Mouse (Mus musculus) right cerebral cortex, postnatal 25 days (tissue): ENCODE measurements at regions not wholly inside any gene's neighbourhood (a gene's known extent, or its start where the extent isn't known, plus 50 kb on each side); places are given as distances from the start of the nearest gene placed in this dataset.

Experiments used
- DNase-seq: peaks from one replicate; pipeline ENCODE4 v3.0.0; 2022

GRCm38 (mm10) chr6:10970587-10971138 is 936.6 kb downstream of the Ndufa4 start:
- peak; percentile 21 for DNase-seq

- DNase-seq: peak; percentile 14
These were observed 937.3 kb downstream of the Ndufa4 start for GRCm38 (mm10) chr6:10969841-10970536.

DNA sequence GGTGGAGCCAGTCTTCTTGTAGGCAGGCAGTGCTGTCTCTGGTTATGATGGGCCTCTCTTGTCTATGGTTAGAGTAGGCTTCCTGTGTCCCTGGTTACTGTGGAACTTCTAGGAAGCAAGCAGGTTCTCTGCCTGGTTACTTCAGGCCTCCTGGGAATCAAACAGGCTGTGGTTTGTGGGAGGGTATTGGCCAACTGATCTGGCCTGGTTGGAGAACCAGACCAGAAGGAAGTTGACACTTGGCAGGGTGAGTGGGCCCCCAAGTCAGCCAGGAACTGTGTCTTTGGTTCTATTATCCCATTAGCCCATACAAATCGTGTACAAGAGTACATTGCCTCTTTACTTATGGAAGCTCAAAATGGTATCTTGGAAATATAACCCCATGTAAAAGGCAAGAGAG is 963.8 kb downstream of the Ndufa4 start:
- no peak for DNase-seq

- no peak for DNase-seq
These were observed 965.8 kb downstream of the Ndufa4 start for GRCm38 (mm10) chr6:10941470-10941869.
